Mouse (Mus musculus) liver, embryonic 14.5 days (tissue): ENCODE measurements around the gene Rufy3.

Experiments
- CTCF ChIP-seq: IDR thresholded peaks from 2 replicates; pipeline ENCODE4 v1.5.1; 2016; ENCODE audit warnings: antibody characterized with exemption, low read depth, control low read depth
- EP300 ChIP-seq: IDR thresholded peaks from 2 replicates; pipeline ENCODE4 v1.6.1; 2016; ENCODE audit warnings: antibody characterized with exemption, low read depth

DNA sequence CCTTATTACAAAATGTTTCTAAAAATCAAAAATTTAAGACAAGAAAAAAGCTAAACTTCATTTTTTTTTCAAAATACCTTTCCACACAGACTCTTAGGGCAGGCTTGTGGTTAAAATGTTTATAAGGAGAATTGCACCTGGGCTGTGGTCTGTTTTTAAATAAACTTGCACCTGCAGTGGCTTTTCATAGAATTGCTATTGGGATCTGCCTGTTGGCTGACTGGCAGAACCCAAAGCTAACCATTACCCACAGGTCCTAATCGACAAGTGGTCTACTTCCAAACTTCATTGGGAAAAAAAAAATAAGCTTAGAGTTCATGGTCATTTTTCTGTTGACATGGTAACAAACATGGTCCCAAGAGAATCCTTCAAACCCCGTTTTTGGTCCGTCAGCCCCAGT is 30.1 kb upstream of the Rufy3 start:
- no peak for TF ChIP-seq EP300
- TF ChIP-seq CTCF = no peak
